Mouse (Mus musculus) large intestine, adult 2 months (tissue): ENCODE measurements around the gene 1810055G02Rik. TPM values are rescaled to one million over a fixed set of nuclear protein-coding genes. Genes with fewer than 3 reads are reported as not detected.

Experiments used
- DNase-seq: peaks from one replicate; pipeline ENCODE4 v3.0.0-alpha.2; 2012; ENCODE audit warnings: low read depth, low spot score
- WGBS: fragments of 180-500 bp; shearing (Covaris S2); methylation state at CpG from one replicate; pipeline ENCODE4 v1.1.7; 2018; 5-methylcytosine and 5-hydroxymethylcytosine counted together
- polyA plus RNA-seq: library from polyadenylated mRNA; depleted of rRNA; stranded (reverse); fragments of >200 nt; gene quantifications from 2 replicates; pipeline ENCODE4 v1.2.3, GENCODE M21; 2012; rRNA removed

Gene 1810055G02Rik
- polyA plus RNA-seq, 1 experiment, result 36.3 TPM

DNA sequence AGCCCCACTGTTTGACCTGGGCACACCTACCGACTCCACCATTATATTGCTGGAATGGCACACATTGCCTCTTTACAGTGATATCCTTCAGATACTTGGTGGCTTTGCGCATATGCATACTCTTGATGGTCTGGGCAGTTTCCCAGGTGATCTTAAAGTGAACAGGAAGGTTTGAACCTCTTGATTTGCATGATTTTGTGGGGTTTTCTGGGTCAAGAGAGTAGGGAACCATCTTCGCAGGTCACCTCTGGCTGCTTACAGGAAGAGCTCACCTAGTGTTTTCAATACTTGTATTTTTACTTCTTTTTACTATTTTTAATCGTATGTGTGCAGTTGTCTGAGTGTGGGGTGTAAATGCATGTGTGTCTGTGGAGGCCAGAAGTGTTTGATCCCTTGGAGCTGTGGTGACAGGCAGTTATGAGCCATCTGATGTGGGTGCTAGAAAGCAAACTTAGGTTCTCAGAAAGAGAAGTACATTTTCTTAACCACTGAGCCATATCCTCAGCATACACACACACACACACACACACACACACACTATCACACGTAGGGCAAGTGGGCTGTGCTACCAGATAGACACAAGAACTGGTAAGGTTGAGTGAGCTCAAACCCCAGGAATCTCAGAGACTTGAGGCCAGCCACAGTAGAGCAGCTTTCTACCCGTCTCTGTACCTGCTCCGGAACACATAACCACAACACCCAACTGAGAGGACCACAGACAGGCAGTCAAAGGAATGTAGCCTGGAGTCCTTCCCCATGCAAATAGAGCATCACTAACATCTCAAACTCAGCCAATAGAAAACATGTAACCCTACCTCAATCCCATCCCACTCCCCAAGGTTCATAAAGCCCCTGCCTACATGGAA lies 22.9 kb downstream of the 1810055G02Rik start:
- DNase-seq, result no peak
- WGBS, result 80% methylated on average over 7 of the region's 7 CpGs

GRCm38 (mm10) chr19:3736001-3736400 lies 27.9 kb downstream of the 1810055G02Rik start:
- WGBS, result 66% methylated on average over 3 of the region's 3 CpGs
- DNase-seq, result no peak

DNA sequence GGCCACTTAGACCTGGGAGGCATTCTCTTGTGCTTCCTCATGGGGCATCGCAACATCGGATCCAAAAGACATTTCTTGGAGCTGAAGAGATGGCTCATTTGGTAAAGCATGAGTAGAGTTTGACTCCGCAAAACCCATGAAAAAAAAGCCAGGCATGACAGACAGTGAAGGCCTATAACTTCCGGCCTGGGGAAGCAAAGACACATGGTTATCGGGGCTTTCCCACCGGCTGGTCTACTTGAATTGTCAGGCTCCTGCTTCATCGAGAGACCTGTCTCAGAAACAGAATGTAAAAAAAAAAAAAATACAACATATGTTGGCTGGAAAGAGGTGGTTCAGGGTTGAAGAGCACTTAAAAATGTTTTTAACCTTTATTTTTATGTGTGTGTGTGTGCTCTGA lies 31.6 kb downstream of the 1810055G02Rik start:
- WGBS, result 95% methylated on average over 7 of the region's 7 CpGs
- DNase-seq, result no peak

- DNase-seq, result no peak
- 69% methylated on average over 4 of the region's 4 CpGs for WGBS
Measured at GRCm38 (mm10) chr19:3742716-3743115, 34.6 kb downstream of the 1810055G02Rik start.

DNA sequence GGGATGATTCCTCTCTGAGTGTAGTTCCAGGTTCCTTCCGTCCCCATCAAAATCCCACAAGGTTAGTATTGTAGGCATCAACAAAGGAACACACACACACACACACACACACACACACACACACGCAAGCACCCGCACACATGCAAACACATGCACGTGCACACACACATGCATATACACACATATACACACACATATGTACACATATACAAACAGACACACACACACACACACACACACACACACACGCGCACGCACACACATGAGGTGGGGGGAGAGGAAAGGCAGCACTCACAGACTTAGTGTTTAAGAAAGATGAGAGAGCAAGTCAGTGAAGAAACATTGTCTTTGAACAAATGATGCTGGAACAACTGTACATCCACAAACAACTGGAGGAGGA lies 35.3 kb downstream of the 1810055G02Rik start:
- 84% methylated on average over 7 of the region's 7 CpGs for WGBS
- no peak for DNase-seq

GRCm38 (mm10) chr19:3743851-3744512 lies 35.9 kb downstream of the 1810055G02Rik start:
- DNase-seq, result no peak
- WGBS, result 3% methylated on average over 13 of the region's 13 CpGs

DNA sequence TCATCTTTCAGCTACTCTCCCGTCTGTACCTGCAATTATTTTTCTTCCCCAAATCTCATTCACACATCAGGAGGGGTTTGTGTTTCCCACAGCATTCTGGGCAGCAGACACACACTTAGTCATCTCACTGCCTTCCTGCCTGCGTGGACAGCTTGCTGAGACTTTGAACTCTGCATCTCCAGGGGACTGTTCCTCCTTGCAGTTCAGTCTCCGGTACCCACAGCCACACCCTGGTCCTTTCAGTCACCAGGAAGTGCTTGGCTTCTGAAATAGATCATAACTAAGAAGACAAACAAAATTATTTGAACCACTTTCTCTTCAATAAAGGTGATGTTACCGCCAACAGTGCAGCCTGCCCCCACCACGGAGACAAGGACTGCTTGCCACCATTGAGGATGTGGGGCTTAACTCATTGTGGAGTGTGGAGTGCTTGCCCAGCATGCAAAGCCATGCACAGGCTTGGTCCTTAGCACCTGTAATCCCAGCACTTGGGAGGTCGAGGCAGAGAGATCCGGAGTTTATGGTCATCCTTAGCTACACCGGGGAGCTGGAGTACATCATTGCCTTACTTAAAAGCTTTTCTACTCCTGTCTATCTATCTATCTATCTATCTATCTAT lies 44.6 kb downstream of the 1810055G02Rik start:
- 14% methylated on average over 8 of the region's 8 CpGs for WGBS
- no peak for DNase-seq

DNA sequence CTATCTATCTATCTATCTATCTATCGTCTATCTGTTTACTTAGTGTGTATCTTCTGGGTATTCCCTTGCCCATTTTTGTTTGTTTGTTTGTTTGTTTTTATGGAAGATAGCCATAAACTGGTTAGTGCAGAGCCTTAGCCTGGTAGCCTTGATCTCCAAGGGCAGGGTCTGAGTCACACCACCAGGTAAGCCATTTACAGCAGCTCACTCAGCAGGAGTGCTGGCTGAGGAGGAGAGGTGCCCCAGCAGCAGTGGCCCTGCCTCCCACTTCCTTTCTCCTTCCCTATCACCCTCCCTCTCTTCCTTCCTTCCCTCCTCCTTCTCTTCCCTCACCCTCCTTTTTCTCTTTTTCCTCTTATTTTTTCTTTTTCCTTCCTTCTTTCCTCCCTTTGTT lies 45.1 kb downstream of the 1810055G02Rik start:
- DNase-seq, result no peak

DNA sequence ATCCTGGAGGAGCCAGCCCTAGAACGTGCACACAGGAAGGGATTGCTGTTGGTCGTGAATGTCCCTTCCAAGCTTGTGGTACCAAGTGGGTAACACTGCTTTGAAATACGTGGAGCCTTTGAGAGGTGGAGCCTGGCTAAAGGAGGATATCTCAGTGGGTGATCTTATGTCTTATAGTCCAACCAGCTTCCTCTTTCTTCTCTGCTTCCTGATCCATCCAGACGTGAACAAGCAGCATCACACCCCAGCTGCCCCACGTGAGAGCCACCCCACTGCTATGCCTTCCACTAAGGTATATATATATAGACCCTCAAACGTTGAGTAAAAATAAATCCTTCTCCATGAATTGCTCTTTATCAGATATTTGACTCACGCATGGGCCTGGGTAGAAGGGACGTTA lies 45.6 kb downstream of the 1810055G02Rik start:
- no peak for DNase-seq
- WGBS, result 57% methylated on average over 8 of the region's 8 CpGs

More for the DNA sequence above, 45.1 kb downstream of the 1810055G02Rik start:
- 59% methylated on average over 1 of the region's 1 CpGs for WGBS

DNA sequence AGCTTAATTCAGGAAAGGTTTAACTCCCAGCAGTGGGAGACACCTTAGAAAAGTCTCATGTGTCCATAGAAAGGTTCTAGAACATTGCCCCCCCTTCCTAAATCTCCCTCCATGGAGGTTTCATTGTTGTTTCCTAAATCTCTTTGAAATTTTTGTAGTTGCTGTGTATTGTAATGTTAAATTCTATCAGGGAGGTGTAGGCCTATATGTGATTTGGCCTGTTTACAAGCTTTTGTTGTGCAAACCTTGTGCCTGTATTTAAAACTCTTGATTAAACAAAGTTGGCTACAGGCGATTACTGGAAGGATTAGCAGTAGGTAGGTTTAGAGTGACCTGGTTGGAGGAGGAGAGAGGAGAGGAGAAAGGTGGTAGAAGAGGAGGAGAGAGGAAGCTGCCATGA lies 49.8 kb downstream of the 1810055G02Rik start:
- DNase-seq, result no peak
- 56% methylated on average over 1 of the region's 1 CpGs for WGBS

DNA sequence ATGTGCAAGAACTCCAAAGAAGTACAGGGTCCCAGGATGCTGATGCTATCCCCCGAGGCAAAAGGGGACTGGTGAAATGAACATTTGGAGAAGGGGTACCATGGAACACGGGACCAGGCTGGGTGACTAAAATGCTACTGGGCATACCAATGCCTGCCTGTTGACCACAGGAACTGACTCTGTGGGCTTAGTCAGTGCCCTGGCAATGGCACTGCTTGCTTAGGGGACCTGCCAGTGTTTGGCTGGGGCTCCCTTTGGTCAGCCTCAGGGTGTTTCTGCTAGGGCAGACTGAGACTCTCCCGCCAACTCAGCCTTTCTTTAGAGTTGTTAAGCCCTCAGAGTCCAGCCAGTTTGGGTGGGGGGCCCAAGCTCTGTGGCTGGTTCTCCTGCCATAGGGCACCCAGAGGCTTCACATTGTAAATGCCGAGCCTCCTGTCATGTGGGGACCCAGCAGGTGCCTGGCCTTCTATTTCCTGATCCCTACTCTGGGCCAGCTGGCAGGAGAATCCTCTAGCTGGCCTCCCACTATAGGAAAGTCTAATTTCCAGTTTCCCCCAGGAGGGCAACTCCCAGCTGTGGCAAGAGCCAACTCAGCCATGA lies 57.2 kb downstream of the 1810055G02Rik start:
- no peak for DNase-seq
- 81% methylated on average over 4 of the region's 4 CpGs for WGBS

DNA sequence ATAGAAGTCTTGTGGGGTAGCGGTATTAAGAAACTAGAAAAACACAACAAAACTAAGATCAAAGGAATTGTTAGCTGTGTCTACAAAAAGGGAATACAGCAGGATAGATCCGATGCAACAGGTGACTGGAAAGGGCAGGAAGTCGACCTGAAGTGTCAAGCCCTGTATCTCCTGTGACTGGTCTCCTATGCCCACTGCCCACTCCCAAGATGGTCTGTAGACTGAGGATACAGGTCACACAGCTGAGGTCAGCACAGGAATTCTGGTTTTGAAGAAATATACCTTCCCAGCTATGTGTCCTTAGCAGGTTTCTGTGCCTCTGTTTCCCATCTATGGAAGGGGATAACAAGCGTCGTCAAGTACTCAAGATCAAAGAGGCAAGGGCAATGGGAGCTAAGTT lies 58.3 kb downstream of the 1810055G02Rik start:
- no peak for DNase-seq
- 95% methylated on average over 5 of the region's 5 CpGs for WGBS

DNA sequence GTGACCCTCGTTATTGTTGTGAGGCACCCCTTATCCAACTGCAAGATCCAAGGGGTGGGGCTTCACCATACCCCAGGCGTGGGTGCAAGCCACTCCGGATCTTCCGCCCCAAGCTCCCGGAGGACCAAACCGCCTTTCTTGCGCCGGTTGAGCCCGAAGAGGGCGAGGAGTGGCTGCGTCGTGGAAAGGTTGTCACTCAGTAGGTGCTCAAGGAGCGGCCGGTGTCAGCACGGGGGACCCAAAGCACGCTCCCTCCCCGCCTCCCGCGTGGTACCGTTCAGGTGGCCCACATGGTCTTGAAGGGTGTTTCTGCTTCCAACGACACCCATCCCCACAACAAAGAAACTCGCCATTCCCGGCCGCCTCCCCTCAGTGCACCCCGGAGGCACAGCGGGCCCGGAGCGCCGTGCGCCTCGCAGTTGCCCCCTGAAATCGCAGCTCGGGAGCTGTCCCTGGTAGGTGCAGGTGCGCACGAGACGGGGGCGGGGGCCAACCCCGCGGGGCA lies 59.2 kb downstream of the 1810055G02Rik start, which contains the start of gene Kmt5b:
TSS of gene Kmt5b (plus strand) at position 146 of the 505 bp plus-strand sequence.
- under 1% methylated on average over 39 of the region's 39 CpGs for WGBS
- DNase-seq, result no peak

Other genes starting within 250 kb of the 1810055G02Rik start
- gene Ppp6r3, start 132.5 kb upstream of the 1810055G02Rik start, polyA plus RNA-seq, result 41.1 and 63.2 TPM in 2 replicates
- 37.1 and 46.7 TPM in 2 replicates for gene Lrp5, start 21.7 kb upstream of the 1810055G02Rik start, polyA plus RNA-seq
- 9.9 and 15.8 TPM in 2 replicates for gene Kmt5b, start 59.1 kb downstream of the 1810055G02Rik start, polyA plus RNA-seq
- 49.1 and 75.4 TPM in 2 replicates for gene Chka, start 143.5 kb downstream of the 1810055G02Rik start, polyA plus RNA-seq
- gene Tcirg1, start 198.8 kb downstream of the 1810055G02Rik start, polyA plus RNA-seq, result 164 and 198 TPM in 2 replicates
- 417 TPM in 2 replicates for gene Ndufs8, start 204.5 kb downstream of the 1810055G02Rik start, polyA plus RNA-seq
- 21.4 and 45.1 TPM in 2 replicates for gene Aldh3b1, start 221.5 kb downstream of the 1810055G02Rik start, polyA plus RNA-seq
- gene Unc93b1, start 226.9 kb downstream of the 1810055G02Rik start, polyA plus RNA-seq, result 123 and 160 TPM in 2 replicates